Mouse (Mus musculus): ENCODE data around the gene Lats2.

DNA sequence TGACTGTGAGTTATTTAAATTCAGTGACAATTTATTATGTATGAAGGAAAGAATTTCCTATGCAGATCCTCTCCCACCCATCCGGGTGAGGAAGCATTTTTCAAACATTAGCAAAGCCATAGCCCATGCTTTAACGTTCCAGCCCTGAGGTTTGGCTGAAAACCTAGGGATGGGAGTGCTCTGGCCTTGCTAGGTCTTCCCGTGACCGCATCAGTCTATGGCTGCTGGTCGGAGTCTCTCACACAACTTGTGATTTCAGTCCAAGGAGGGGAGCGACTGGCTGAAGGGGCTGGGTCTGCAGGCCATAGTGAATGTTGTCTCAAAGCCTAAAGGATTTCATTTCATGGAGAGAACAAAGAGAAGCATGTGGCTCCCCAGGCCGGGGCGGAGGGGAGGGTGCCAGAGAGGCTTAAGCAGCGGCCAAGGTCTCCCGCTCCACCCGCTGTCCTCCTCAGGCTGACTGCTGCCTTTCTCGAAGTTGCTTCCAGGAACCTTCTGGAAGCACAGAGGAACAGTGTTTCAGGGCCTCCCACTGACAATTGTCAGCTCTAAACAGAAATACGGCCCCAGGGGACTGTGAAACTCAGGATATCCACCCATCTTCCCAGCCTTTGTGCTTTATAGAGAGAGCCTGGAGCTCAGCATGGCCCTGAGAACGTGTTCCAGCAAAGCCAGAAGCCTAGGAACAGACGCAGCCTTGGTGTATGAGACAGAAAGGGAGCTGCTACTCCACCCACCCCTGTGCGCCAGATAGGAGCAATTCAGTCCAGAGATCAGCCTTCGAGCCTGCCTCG is 50.9 kb downstream of the Lats2 start:
- no peak for TF ChIP-seq CTCF (IDR thresholded peaks at IDR 0.05; ENCODE audit: low read depth)
- TF ChIP-seq EP300 (optimal IDR thresholded peaks at IDR 0.05) = no peak

Measured in stomach, postnatal 0 days (tissue).